Mouse (Mus musculus) liver (tissue): Measurements from ENCODE around the gene Il31.
"Not testable (repeated sequence)": the region's sequence is repeated elsewhere in the genome, so short reads cannot be mapped to it uniquely, and the experiment has no call there.

Experiments used
- DNase-seq: peaks from one replicate; pipeline ENCODE4 v3.0.0-alpha.2; 2020; ENCODE audit warnings: mixed read lengths

The Il31 gene

GRCm38 (mm10) chr5:123489112-123489785 lies at the start of gene Il31, which contains the start of gene Lrrc43:
Gene Il31, minus strand, starts transcription at chr5:123489489.
Gene Lrrc43, plus strand, starts transcription at chr5:123489305.
- no peak for DNase-seq

- no peak for DNase-seq
These were observed 44.5 kb upstream of the Il31 start for GRCm38 (mm10) chr5:123533801-123534200.

GRCm38 (mm10) chr5:123530056-123530455 lies 40.8 kb upstream of the Il31 start:
- no peak for DNase-seq

GRCm38 (mm10) chr5:123528641-123529040 lies 39.4 kb upstream of the Il31 start:
- DNase-seq = no peak

GRCm38 (mm10) chr5:123525916-123526495 lies 36.7 kb upstream of the Il31 start:
- DNase-seq = no peak

GRCm38 (mm10) chr5:123525281-123525680 lies 36.0 kb upstream of the Il31 start, which contains the start of gene Gm49027:
Gene Gm49027, minus strand, starts transcription at chr5:123525488.
- no peak for DNase-seq

GRCm38 (mm10) chr5:123524393-123524750 lies 35.1 kb upstream of the Il31 start:
- DNase-seq = peak; percentile 89

GRCm38 (mm10) chr5:123523692-123524392 lies 34.6 kb upstream of the Il31 start, which contains the start of gene Diablo:
Gene Diablo, minus strand, starts transcription at chr5:123524176.
- peak; percentile 99 for DNase-seq

GRCm38 (mm10) chr5:123522166-123522565 lies 32.9 kb upstream of the Il31 start:
- no peak for DNase-seq

- no peak for DNase-seq
These were observed 32.3 kb upstream of the Il31 start for GRCm38 (mm10) chr5:123521621-123522020.

GRCm38 (mm10) chr5:123520666-123521065 lies 31.4 kb upstream of the Il31 start:
- DNase-seq = no peak

GRCm38 (mm10) chr5:123514871-123515270 lies 25.6 kb upstream of the Il31 start:
- DNase-seq = no peak

- peak; percentile 52 for DNase-seq
These were observed 22.8 kb upstream of the Il31 start for GRCm38 (mm10) chr5:123512102-123512501.

- not testable (repeated sequence) for DNase-seq
These were observed 22.1 kb upstream of the Il31 start for GRCm38 (mm10) chr5:123511426-123511825.

- DNase-seq = no peak
These were observed 20.9 kb upstream of the Il31 start, which contains the start of gene B3gnt4 for GRCm38 (mm10) chr5:123510160-123510559. Gene B3gnt4, plus strand, starts transcription at chr5:123510460.

- no peak for DNase-seq
These were observed 19.6 kb upstream of the Il31 start for GRCm38 (mm10) chr5:123508921-123509320.

- peak; percentile 91 for DNase-seq
These were observed 18.8 kb upstream of the Il31 start for GRCm38 (mm10) chr5:123507936-123508723.

GRCm38 (mm10) chr5:123501973-123502372 lies 12.7 kb upstream of the Il31 start:
- no peak for DNase-seq

GRCm38 (mm10) chr5:123499717-123500116 lies 10.4 kb upstream of the Il31 start:
- no peak for DNase-seq

GRCm38 (mm10) chr5:123489935-123490334 lies 646 bp upstream of the Il31 start:
- DNase-seq = no peak

- DNase-seq = no peak
These were observed 1.5 kb downstream of the Il31 start for GRCm38 (mm10) chr5:123487659-123488395.

GRCm38 (mm10) chr5:123473817-123474216 lies 15.5 kb downstream of the Il31 start:
- DNase-seq = no peak
